Mouse (Mus musculus): ENCODE measurements around the gene Rmnd1.

DNA sequence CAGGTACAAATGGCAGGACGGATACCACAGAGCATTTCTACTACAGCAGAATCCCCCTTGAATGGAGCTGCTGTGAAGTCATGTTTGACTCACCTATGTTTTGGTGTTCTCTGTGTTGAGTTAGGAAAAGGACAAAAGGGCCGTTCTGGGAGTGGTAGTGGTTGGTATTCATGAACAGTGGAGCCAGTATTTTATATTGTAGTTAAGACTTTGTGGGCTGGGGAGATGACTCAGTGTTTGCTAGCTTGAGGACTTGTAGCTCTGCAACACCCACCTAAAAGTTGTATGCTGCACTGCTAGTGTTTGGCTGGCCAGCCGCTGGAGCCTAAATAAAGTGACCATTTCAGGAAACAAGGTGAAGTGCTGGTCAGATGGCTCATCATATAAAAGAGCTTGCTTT, 36.9 kb downstream of the Rmnd1 start:
- no peak for TF ChIP-seq POLR2A (IDR thresholded peaks at IDR 0.05; ENCODE audit: insufficient read depth, low read depth, low read length)
- no peak for TF ChIP-seq CTCF (IDR thresholded peaks at IDR 0.05; ENCODE audit: insufficient read depth, low read depth, low read length)
